Mouse (Mus musculus) heart, postnatal 0 days (tissue): ENCODE results near the gene Minos1. TPM values are rescaled to one million over a fixed set of nuclear protein-coding genes. Genes with fewer than 3 reads are reported as not detected.
A peak's percentile ranks its signal among the peaks of the same experiment; 100 is the strongest.

Experiments
- ATAC-seq: fragments of 200-750 bp; cut with Nextera tagmentation; 2 replicates; pipeline ENCODE4 v1.8.0; 2017; ENCODE audit warnings: low read depth, moderate number of reproducible peaks, moderate library complexity; ENCODE audit not compliant: insufficient read depth
- DNase-seq: peaks from one replicate; pipeline ENCODE4 v3.0.0-alpha.2; 2016; ENCODE audit warnings: low spot score
- H3K27ac ChIP-seq: fragments of 300-500 bp; sonication (generic); 2 replicates; pipeline ENCODE4 v1.5.1; 2014; ENCODE audit warnings: low read depth, mild to moderate bottlenecking
- H3K27me3 ChIP-seq: fragments of 300-500 bp; sonication (generic); 2 replicates; pipeline ENCODE4 v1.6.1; 2014; ENCODE audit warnings: low read length, mixed read lengths; ENCODE audit not compliant: control insufficient read depth, insufficient read depth
- H3K36me3 ChIP-seq: fragments of 300-500 bp; sonication (generic); replicated peaks from 2 replicates; pipeline ENCODE4 v1.6.1; 2014; ENCODE audit warnings: low read length, mixed read lengths; ENCODE audit not compliant: control insufficient read depth, insufficient read depth
- H3K4me1 ChIP-seq: fragments of 300-500 bp; sonication (generic); 2 replicates; pipeline ENCODE4 v1.6.1; 2014; ENCODE audit warnings: antibody characterized with exemption; ENCODE audit not compliant: control insufficient read depth, insufficient read depth
- H3K4me2 ChIP-seq: fragments of 300-500 bp; sonication (generic); 2 replicates; pipeline ENCODE4 v1.6.1; 2014; ENCODE audit warnings: low read depth, mild to moderate bottlenecking, low read length, moderate library complexity
- H3K4me3 ChIP-seq: fragments of 300-500 bp; sonication (generic); 2 replicates; pipeline ENCODE4 v1.5.1; 2014; ENCODE audit warnings: low read depth, low read length
- H3K9ac ChIP-seq: fragments of 300-500 bp; sonication (generic); replicated peaks from 2 replicates; pipeline ENCODE4 v1.6.1; 2014; ENCODE audit warnings: low read depth, low read length, mixed read lengths
- H3K9me3 ChIP-seq: fragments of 300-500 bp; sonication (generic); replicated peaks from 2 replicates; pipeline ENCODE4 v1.6.1; 2016; ENCODE audit warnings: low read length; ENCODE audit not compliant: control insufficient read depth
- CTCF ChIP-seq: IDR thresholded peaks from 2 replicates; pipeline ENCODE4 v1.5.1; 2016; ENCODE audit warnings: antibody characterized with exemption, control low read depth, low read depth
- EP300 ChIP-seq: IDR thresholded peaks from 2 replicates; pipeline ENCODE4 v1.6.1; 2016; ENCODE audit warnings: antibody characterized with exemption, low read depth
- WGBS: fragments of 180-500 bp; shearing (Covaris S2); extraction: QIAGEN DNeasy Blood & Tissue Kit; methylation state at CpG from one replicate; pipeline ENCODE4 v1.1.7; 2014; 5-methylcytosine and 5-hydroxymethylcytosine counted together
- polyA plus RNA-seq: library from polyadenylated mRNA; unstranded; fragments of >200 nt; fragmentation: Nextera tagmentation; extraction: Ambion mirVana; gene quantifications from 2 replicates; pipeline ENCODE4 v1.2.1, GENCODE M21; 2015
- total RNA-seq: library from RNA; depleted of rRNA; stranded (reverse); fragments of >200 nt; gene quantifications from 2 replicates; pipeline ENCODE4 v1.2.3, GENCODE M21; 2014; ENCODE audit warnings: low replicate concordance

Minos1 gene
- total and polyA plus RNA-seq, 2 experiments from 2014 or later: 33.2 to 1,270 TPM

DNA sequence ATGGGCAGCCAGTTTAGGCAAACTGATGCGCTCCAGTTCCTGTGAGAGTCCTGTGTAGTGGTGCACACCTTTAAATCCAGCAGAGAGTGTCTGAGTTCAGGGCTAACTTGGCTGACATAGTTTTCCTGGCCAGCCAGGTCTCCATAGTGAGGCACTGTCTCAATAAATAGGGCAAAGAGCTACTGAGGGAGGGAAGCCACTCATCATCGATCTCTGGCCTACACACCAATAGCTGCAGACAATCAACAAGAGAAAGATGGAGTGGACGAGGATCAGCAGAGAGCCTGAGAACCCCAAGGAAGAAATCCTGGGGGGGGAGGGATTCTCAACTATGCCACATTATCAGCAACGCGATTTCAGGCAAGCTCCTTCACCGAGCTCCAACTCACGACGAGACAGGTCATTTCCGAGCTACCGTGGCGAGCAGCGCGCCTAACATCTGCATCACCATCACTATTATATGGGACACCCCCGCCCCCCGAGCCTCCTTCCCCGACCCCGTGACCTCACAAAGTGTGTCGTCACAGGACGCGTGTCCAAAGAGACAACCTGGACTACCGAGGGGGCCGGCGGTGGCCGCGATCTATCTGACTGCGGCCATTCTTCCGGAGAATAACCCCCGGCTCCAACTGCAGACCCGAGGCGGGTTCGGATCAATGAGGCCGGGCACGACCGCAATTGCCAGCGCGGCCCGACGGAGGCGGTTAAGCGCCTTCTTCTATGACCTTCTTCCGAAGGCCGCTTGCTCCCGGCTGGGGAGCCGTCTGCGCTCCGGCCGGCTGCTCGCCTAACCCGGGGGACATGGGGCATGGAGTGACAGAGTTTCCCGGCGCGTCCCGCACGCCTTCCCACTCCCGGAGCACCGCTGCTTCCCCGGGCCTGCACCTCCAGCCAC, 860 bp downstream of the Minos1 start:
- peak overlapping the region; percentile 97 for H3K27ac ChIP-seq
- peak overlapping the region; percentile 96 for H3K4me3 ChIP-seq
- peak overlapping the region; percentile 89 for H3K4me2 ChIP-seq
- DNase-seq: peak; percentile 48
- TF ChIP-seq EP300 (no peak), CTCF (no peak)
- 2% methylated on average over 57 of the region's 57 CpGs for WGBS
- H3K9ac ChIP-seq: peak overlapping the region; percentile 97
- H3K36me3 ChIP-seq: no peaks in the 10 kb centered on the region
- no peaks in the 10 kb centered on the region for H3K9me3 ChIP-seq
- ATAC-seq: peak; percentile 34
- H3K4me1 ChIP-seq: peaks cover 14% of the 10 kb centered on the region
- no peaks in the 10 kb centered on the region for H3K27me3 ChIP-seq

DNA sequence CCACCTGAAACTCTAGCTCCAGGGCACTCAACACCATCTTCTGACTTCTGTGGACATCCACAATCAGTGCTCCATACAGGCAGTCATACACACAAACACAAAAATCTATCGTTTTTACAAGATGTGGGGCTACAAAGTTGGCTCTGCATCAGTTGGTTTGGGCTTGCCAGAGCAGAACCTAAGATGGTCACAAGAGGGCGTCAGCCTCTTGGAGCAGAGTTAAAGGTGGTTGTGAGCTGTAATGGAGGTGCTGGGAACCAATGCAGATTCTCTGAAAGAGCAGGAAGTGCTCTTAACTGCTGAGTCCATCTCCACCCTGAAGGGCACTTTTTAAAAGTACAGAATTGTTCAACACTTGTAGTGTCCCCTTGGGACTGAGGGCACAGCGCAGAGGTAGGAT, 4.4 kb downstream of the Minos1 start:
- ATAC-seq: no peak
- H3K4me2 ChIP-seq: no peak overlapping the region
- H3K9me3 ChIP-seq: no peaks in the 10 kb centered on the region
- WGBS: 88% methylated on average over 3 of the region's 3 CpGs
- no peaks in the 10 kb centered on the region for H3K27me3 ChIP-seq
- no peaks in the 10 kb centered on the region for H3K36me3 ChIP-seq
- H3K9ac ChIP-seq: no peak overlapping the region
- no peak overlapping the region for H3K4me3 ChIP-seq
- H3K4me1 ChIP-seq: peaks cover 14% of the 10 kb centered on the region
- no peak for DNase-seq
- TF ChIP-seq EP300: no peak
- no peak for TF ChIP-seq CTCF
- H3K27ac ChIP-seq: no peak overlapping the region

DNA sequence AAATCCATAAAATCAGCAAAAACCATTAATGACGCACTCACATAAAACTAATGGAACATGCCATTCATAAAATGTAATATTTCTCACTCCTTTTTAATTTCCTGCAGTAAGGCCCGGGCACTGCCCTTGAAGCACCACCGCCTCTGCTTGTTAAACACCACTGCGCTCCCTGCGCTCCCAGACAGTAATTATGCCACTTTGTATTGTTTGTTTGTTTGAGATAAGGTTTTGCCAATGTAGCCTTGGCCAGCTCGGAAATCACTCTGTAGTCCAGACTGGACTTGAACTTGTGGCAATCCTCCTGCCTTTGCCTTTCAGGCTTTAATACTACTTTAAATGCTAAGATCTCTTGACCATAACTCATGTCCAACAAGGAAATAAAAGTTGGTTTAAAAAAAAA, 6.0 kb downstream of the Minos1 start:
- H3K27me3 ChIP-seq: no peaks in the 10 kb centered on the region
- no peak overlapping the region for H3K27ac ChIP-seq
- 64% methylated on average over 6 of the region's 6 CpGs for WGBS
- no peaks in the 10 kb centered on the region for H3K9me3 ChIP-seq
- H3K4me2 ChIP-seq: no peak overlapping the region
- TF ChIP-seq CTCF: no peak
- TF ChIP-seq EP300: no peak
- DNase-seq (no peak), ATAC-seq (no peak)
- no peak overlapping the region for H3K9ac ChIP-seq
- no peak overlapping the region for H3K4me3 ChIP-seq
- H3K36me3 ChIP-seq: no peaks in the 10 kb centered on the region
- peaks cover 14% of the 10 kb centered on the region for H3K4me1 ChIP-seq

DNA sequence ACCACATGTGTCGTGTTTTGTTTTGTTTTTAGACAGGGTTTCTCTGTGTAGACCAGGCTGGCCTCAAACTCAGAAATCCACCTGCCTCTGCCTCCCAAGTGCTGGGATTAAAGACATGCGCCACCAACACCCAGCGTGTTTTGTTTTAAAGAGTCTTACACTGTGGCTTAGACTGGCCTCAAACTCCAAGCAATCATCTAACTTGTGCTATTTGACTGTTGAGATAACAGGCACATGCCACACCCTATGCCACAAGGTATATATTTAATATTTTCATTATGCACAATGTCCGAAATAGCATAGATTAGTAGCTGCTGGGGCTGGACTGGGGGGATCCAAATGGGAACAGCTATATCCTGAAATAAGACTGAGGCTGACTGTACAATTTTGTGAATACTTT, 8.4 kb downstream of the Minos1 start:
- Histone ChIP-seq H3K36me3 (no peaks in the 10 kb centered on the region), H3K27ac (no peak overlapping the region), H3K9ac (no peak overlapping the region), H3K27me3 (no peaks in the 10 kb centered on the region), H3K4me1 (peaks cover 4% of the 10 kb centered on the region; the same call in 1 of the 2 replicates), H3K9me3 (no peaks in the 10 kb centered on the region), H3K4me2 (no peak overlapping the region), H3K4me3 (no peak overlapping the region)
- DNase-seq: no peak
- TF ChIP-seq CTCF (no peak), EP300 (no peak)
- ATAC-seq: no peak
- WGBS: 91% methylated on average over 4 of the region's 4 CpGs

DNA sequence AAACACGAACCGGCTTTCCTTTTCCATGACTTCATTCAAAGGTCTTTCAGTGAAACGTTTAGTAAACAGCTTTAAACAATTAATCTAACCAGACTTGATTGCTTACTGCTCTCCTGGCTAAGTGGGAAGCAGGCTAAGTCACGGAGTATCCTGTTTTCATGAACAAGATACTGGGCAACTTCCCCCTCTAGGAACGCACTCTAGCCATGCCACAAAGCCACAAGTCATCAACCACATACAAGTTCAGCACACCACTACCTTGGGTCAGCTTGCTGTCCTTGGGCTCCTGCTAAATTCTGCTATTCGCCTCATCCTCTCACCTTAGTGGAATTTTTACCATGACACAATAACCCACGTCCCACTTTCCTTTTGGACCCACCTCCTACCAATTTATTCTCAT, 9.9 kb downstream of the Minos1 start:
- Histone ChIP-seq H3K27ac (no peak overlapping the region), H3K4me3 (no peak overlapping the region), H3K27me3 (no peaks in the 10 kb centered on the region), H3K9ac (no peak overlapping the region), H3K4me2 (no peak overlapping the region), H3K9me3 (no peaks in the 10 kb centered on the region), H3K4me1 (peaks cover 12% of the 10 kb centered on the region), H3K36me3 (no peaks in the 10 kb centered on the region)
- TF ChIP-seq EP300 (no peak), CTCF (no peak)
- WGBS: 70% methylated on average over 7 of the region's 7 CpGs
- ATAC-seq (no peak), DNase-seq (no peak)
